Mouse (Mus musculus) CH12.LX (cell line): ENCODE results near the gene B4galt2. TPM values are rescaled to one million over a fixed set of nuclear protein-coding genes. Genes with fewer than 3 reads are reported as not detected.

Experiments used
- DNase-seq: peaks from one replicate; pipeline ENCODE4 v3.0.0-alpha.2; 2013; ENCODE audit errors: extremely low read depth
- H3K27ac ChIP-seq: 2 replicates; pipeline ENCODE4 v1.5.1; 2012; ENCODE audit warnings: low read depth, mild to moderate bottlenecking, control low read depth, moderate library complexity; ENCODE audit not compliant: insufficient read depth
- H3K27me3 ChIP-seq: replicated peaks from 2 replicates; pipeline ENCODE3; 2012; ENCODE audit warnings: inconsistent platforms
- H3K36me3 ChIP-seq, 2 experiments: replicated peaks in 1 of 2; 2 replicates each; pipeline versions ENCODE3 to v1.6.1; 2012; ENCODE audit warnings: inconsistent platforms in 1 of 2, low read length in 1 of 2, mild to moderate bottlenecking in 1 of 2, mixed read lengths in 1 of 2, moderate library complexity in 1 of 2; ENCODE audit not compliant: control insufficient read depth in 1 of 2, insufficient read depth in 1 of 2
- H3K4me1 ChIP-seq, 2 experiments: 2 replicates each; pipeline ENCODE4 v1.6.1; 2012; ENCODE audit warnings: inconsistent platforms in 1 of 2, moderate library complexity in 1 of 2; ENCODE audit not compliant: insufficient read depth in 2 of 2, control insufficient read depth in 1 of 2
- H3K4me2 ChIP-seq: 2 replicates; pipeline ENCODE4 v1.6.1; 2012; ENCODE audit warnings: low read depth, mild to moderate bottlenecking, control low read depth; ENCODE audit not compliant: poor library complexity, insufficient read depth, severe bottlenecking
- H3K4me3 ChIP-seq, 3 experiments: fragments of 150-350 bp in 1 of 3; sonication (generic) in 1 of 3; replicated peaks in 1 of 3; 2 replicates each; pipeline versions ENCODE3 to v1.5.1; 2011 to 2012; ENCODE audit warnings: low read depth in 2 of 3, low read length in 2 of 3, mild to moderate bottlenecking in 2 of 3, moderate library complexity in 2 of 3, control low read depth in 1 of 3, improper control_type of control experiment in 1 of 3, inconsistent platforms in 1 of 3, mixed read lengths in 1 of 3; ENCODE audit not compliant: poor library complexity in 1 of 3
- H3K79me2 ChIP-seq: replicated peaks from 2 replicates; pipeline ENCODE4 v1.6.1; 2012; ENCODE audit warnings: mild to moderate bottlenecking, moderate library complexity; ENCODE audit not compliant: control insufficient read depth, poor library complexity, insufficient read depth, severe bottlenecking; ENCODE audit errors: extremely low read depth
- H3K9ac ChIP-seq: 2 replicates; pipeline ENCODE4 v1.6.1; 2012; ENCODE audit warnings: low read depth, mild to moderate bottlenecking, control low read depth, moderate library complexity; ENCODE audit not compliant: insufficient read depth
- H3K9me3 ChIP-seq: replicated peaks from 2 replicates; pipeline ENCODE3; 2012; ENCODE audit warnings: low read length, inconsistent platforms, mixed read lengths
- CHD2 ChIP-seq: IDR thresholded peaks from 2 replicates; pipeline ENCODE4 v1.6.1; 2011; ENCODE audit warnings: low read length, improper control_type of control experiment
- CTCF ChIP-seq, 2 experiments: IDR thresholded peaks in 1 of 2; conservative IDR thresholded peaks in 1 of 2; 2 replicates each; pipeline ENCODE4 v1.5.1; 2011 to 2012; ENCODE audit warnings: low read depth in 2 of 2, low read length in 2 of 2, improper control_type of control experiment in 1 of 2, inconsistent platforms in 1 of 2, mild to moderate bottlenecking in 1 of 2, moderate library complexity in 1 of 2
- ELF1 ChIP-seq: IDR thresholded peaks from 2 replicates; pipeline ENCODE4 v1.6.1; 2014; ENCODE audit warnings: low read depth, mild to moderate bottlenecking, inconsistent platforms, low read length, improper control_type of control experiment
- EP300 ChIP-seq: IDR thresholded peaks from 2 replicates; pipeline ENCODE4 v1.6.1; 2011; ENCODE audit warnings: low read length, improper control_type of control experiment
- ETS1 ChIP-seq: conservative IDR thresholded peaks from 2 replicates; pipeline ENCODE4 v1.6.1; 2012; ENCODE audit warnings: low read depth, mild to moderate bottlenecking, inconsistent platforms, low read length, improper control_type of control experiment, moderate library complexity
- GABPA ChIP-seq: IDR thresholded peaks from 2 replicates; pipeline ENCODE4 v1.6.1; 2012; ENCODE audit warnings: low read depth, low read length, improper control_type of control experiment, inconsistent platforms; ENCODE audit not compliant: insufficient replicate concordance
- HCFC1 ChIP-seq: IDR thresholded peaks from 2 replicates; pipeline ENCODE4 v1.6.1; 2012; ENCODE audit warnings: low read depth, mild to moderate bottlenecking, inconsistent platforms, low read length, improper control_type of control experiment
- JUN ChIP-seq: IDR thresholded peaks from 2 replicates; pipeline ENCODE4 v1.6.1; 2011; ENCODE audit warnings: low read depth, mild to moderate bottlenecking, low read length, improper control_type of control experiment, moderate library complexity; ENCODE audit not compliant: insufficient read depth
- MAX ChIP-seq: IDR thresholded peaks from 2 replicates; pipeline ENCODE4 v1.6.1; 2011; ENCODE audit warnings: low read length, improper control_type of control experiment
- MEF2A ChIP-seq: IDR thresholded peaks from 2 replicates; pipeline ENCODE4 v1.6.1; 2014; ENCODE audit warnings: low read depth, mild to moderate bottlenecking, inconsistent platforms, low read length, improper control_type of control experiment, borderline replicate concordance
- MXI1 ChIP-seq: IDR thresholded peaks from 2 replicates; pipeline ENCODE4 v1.6.1; 2011; ENCODE audit warnings: mild to moderate bottlenecking, low read depth, low read length, improper control_type of control experiment
- NELFE ChIP-seq: IDR thresholded peaks from 2 replicates; pipeline ENCODE4 v1.6.1; 2011; ENCODE audit warnings: low read depth, low read length, improper control_type of control experiment
- NRF1 ChIP-seq: IDR thresholded peaks from 2 replicates; pipeline ENCODE4 v1.6.1; 2014; ENCODE audit warnings: low read depth, mild to moderate bottlenecking, inconsistent platforms, low read length, improper control_type of control experiment, moderate library complexity
- PAX5 ChIP-seq: IDR thresholded peaks from 2 replicates; pipeline ENCODE4 v1.6.1; 2012; ENCODE audit warnings: low read length, inconsistent platforms, mixed read lengths
- RAD21 ChIP-seq: IDR thresholded peaks from 2 replicates; pipeline ENCODE4 v1.6.1; 2011; ENCODE audit warnings: low read depth, mild to moderate bottlenecking, low read length, improper control_type of control experiment, moderate library complexity
- RCOR1 ChIP-seq: conservative IDR thresholded peaks from 2 replicates; pipeline ENCODE4 v1.6.1; 2012; ENCODE audit warnings: low read depth, mild to moderate bottlenecking, inconsistent platforms, low read length, improper control_type of control experiment
- SIN3A ChIP-seq: IDR thresholded peaks from 2 replicates; pipeline ENCODE4 v1.6.1; 2012; ENCODE audit warnings: low read length, improper control_type of control experiment, inconsistent platforms
- SMC3 ChIP-seq: IDR thresholded peaks from 2 replicates; pipeline ENCODE4 v1.6.1; 2011; ENCODE audit warnings: low read depth, low read length, improper control_type of control experiment
- TBP ChIP-seq: conservative IDR thresholded peaks from 2 replicates; pipeline ENCODE4 v1.6.1; 2011; ENCODE audit warnings: low read depth, low read length, improper control_type of control experiment
- UBTF ChIP-seq: IDR thresholded peaks from 2 replicates; pipeline ENCODE4 v1.6.1; 2012; ENCODE audit warnings: low read depth, mild to moderate bottlenecking, inconsistent platforms, low read length, improper control_type of control experiment, moderate library complexity
- USF1 ChIP-seq: IDR thresholded peaks from 2 replicates; pipeline ENCODE4 v1.6.1; 2014; ENCODE audit warnings: low read depth, mild to moderate bottlenecking, inconsistent platforms, low read length, improper control_type of control experiment
- USF2 ChIP-seq: conservative IDR thresholded peaks from 2 replicates; pipeline ENCODE4 v1.6.1; 2011; ENCODE audit warnings: low read depth, low read length, improper control_type of control experiment
- ZC3H11A ChIP-seq: IDR thresholded peaks from 2 replicates; pipeline ENCODE4 v1.6.1; 2012; ENCODE audit warnings: low read depth, mild to moderate bottlenecking, inconsistent platforms, low read length, improper control_type of control experiment
- ZKSCAN1 ChIP-seq: IDR thresholded peaks from 2 replicates; pipeline ENCODE4 v1.6.1; 2012; ENCODE audit warnings: low read depth, inconsistent platforms, low read length, improper control_type of control experiment, borderline replicate concordance
- ZMIZ1 ChIP-seq: IDR thresholded peaks from 2 replicates; pipeline ENCODE4 v1.6.1; 2012; ENCODE audit warnings: low read depth, mild to moderate bottlenecking, inconsistent platforms, low read length, improper control_type of control experiment
- ZNF384 ChIP-seq: IDR thresholded peaks from 2 replicates; pipeline ENCODE4 v1.6.1; 2012; ENCODE audit warnings: low read depth, low read length, improper control_type of control experiment, inconsistent platforms
- dilution Hi-C: fragments of 300-500 bp; cut with MboI; formaldehyde crosslinking; loops from 2 replicates; pipeline ENCODE4 v1.14.3; 2020; ENCODE audit warnings: low sequenced_read_pairs; ENCODE audit not compliant: extremely low pct_unique_long_range_greater_than_20kb, extremely low pct_ligation_motif_present
- in situ Hi-C: fragments of 300-500 bp; cut with MboI; formaldehyde crosslinking; loops from 3 replicates; pipeline ENCODE4 v1.14.3; 2019; ENCODE audit warnings: low sequenced_read_pairs, low pct_ligation_motif_present, low pct_unique_long_range_greater_than_20kb, mixed read lengths
- polyA plus RNA-seq: library from polyadenylated mRNA; unstranded; fragments of >175 nt; gene quantifications from 2 replicates; pipeline ENCODE4 v1.2.1, GENCODE M21; 2012; ENCODE audit warnings: low read depth; ENCODE audit not compliant: insufficient read length
- total RNA-seq, 2 experiments: library from RNA; depleted of rRNA; stranded (reverse); fragments of 300-350 nt in 1 of 2; fragments of >200 nt in 1 of 2; gene quantifications; 2 replicates each; pipeline ENCODE4 v1.2.3; 2012 to 2014

Gene B4galt2
- total and polyA plus RNA-seq, 3 experiments: 0.14 to 0.25 TPM; not detected in 1

DNA sequence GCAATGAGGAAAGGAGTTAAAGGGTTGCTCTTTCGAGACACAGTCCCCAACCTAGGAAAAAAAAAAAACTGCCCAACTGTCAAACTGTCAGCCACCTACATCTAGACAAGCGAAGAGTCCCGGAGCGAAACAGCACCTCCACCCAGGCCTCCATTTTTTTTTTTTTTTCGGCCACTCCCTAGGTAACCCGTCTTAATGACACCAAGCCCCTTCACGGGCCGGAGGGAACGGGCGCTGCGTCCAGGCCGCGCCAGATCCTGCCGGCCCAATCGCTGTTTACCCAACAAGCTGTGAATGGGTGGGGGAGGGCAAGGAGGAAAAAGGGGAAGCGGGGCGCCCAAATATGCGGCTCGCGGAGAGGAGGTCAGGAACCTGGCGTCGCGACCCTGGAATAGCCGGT is 3.4 kb upstream of the B4galt2 start:
- Histone ChIP-seq H3K27ac (peak overlapping the region; percentile 39; the same call in 1 of the 2 replicates), H3K4me1 (peaks cover 8 to 28% of the 10 kb centered on the region in 2 experiments), H3K9ac (peak overlapping the region; percentile 87), H3K4me2 (peak overlapping the region; percentile 89), H3K36me3 (peaks cover 38 to 72% of the 10 kb centered on the region in 2 experiments), H3K4me3 (peak overlapping the region; percentile 74 to 95 (median 91)), H3K79me2 (peaks cover 21% of the 10 kb centered on the region), H3K9me3 (no peaks in the 10 kb centered on the region), H3K27me3 (no peaks in the 10 kb centered on the region)
- TF ChIP-seq ZNF384 (peak; percentile 78), MAX (no peak)
- DNase-seq: peak; percentile 34
- in situ Hi-C loops: no loop called here
- dilution Hi-C loops: no loop called here

DNA sequence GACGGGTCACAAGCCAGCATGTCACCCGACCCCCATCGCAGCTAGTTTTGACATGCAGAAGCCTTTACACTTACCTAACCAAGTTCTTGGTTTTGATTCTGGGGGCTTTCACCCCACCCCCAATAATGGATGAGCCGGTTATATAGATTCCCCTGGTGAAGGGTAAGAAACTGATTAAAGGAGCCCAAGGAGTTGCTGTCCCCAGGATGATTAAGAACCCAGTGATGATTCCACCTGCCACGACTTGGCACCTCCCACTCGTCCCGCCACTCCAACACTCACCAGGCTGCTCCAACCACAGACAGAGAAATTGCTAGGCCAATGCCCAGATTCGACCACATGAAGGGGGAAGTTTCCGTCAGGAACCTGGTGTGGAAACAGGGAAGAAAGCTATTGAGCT is 2.7 kb upstream of the B4galt2 start:
- H3K9ac ChIP-seq: peak overlapping the region; percentile 87; the same call in 1 of the 2 replicates
- dilution Hi-C loops: no loop called here

DNA sequence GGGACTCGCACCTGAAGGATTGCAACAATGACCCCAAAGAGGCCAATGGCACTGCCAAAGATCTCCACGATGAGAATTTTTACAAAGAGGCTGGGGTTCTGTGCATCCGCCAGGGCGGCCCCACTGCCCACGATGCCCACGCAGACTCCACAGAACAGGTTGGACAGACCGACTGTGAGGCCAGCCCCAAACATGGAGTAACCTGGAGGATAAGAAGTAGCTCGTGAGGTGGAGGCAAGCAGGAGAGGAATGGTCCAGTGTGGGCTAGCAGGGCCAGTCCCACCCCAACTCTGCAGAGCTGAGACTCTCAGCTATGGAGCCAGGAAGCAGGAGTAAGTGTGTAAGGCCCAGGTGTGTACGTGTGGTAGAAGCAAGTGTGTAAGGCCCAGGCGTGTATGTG is 1.8 kb upstream of the B4galt2 start:
- Histone ChIP-seq H3K4me3 (no peak overlapping the region), H3K4me2 (no peak overlapping the region), H3K27ac (no peak overlapping the region), H3K36me3 (peaks cover 37 to 77% of the 10 kb centered on the region in 2 experiments), H3K27me3 (no peaks in the 10 kb centered on the region), H3K9me3 (no peaks in the 10 kb centered on the region), H3K9ac (no peak overlapping the region), H3K4me1 (peaks cover 3 to 17% of the 10 kb centered on the region in 2 experiments; a peak in 3 of 4 replicates), H3K79me2 (peaks cover 14% of the 10 kb centered on the region)
- in situ Hi-C loops: no loop called here
- TF ChIP-seq CTCF (conservative IDR thresholded peaks at IDR 0.05 in 1 of 2, IDR thresholded peaks at IDR 0.05 in 1 of 2; ENCODE audit: low read depth in 2 of 2, low read length in 2 of 2) (no peak), NELFE (no peak), USF2 (no peak), MAX (no peak), NRF1 (no peak), PAX5 (no peak), SMC3 (no peak), ZMIZ1 (no peak), JUN (no peak), EP300 (no peak), TBP (no peak), MXI1 (no peak), RCOR1 (no peak), ZKSCAN1 (no peak), CHD2 (no peak)
- dilution Hi-C loops: no loop called here
- DNase-seq: no peak

More for the DNA sequence above, 2.7 kb upstream of the B4galt2 start:
- Histone ChIP-seq H3K79me2 (peaks cover 17% of the 10 kb centered on the region), H3K4me2 (peak overlapping the region; percentile 89), H3K9me3 (no peaks in the 10 kb centered on the region), H3K4me1 (peaks cover 7 to 26% of the 10 kb centered on the region in 2 experiments), H3K36me3 (peaks cover 38 to 77% of the 10 kb centered on the region in 2 experiments)
- no peak for DNase-seq
- TF ChIP-seq USF1: no peak
- no peak for TF ChIP-seq SMC3
- no peak for TF ChIP-seq RCOR1
- no peak for TF ChIP-seq MXI1
- TF ChIP-seq NELFE: no peak
- TF ChIP-seq PAX5: no peak
- no peak for TF ChIP-seq NRF1
- TF ChIP-seq CTCF (conservative IDR thresholded peaks at IDR 0.05 in 1 of 2, IDR thresholded peaks at IDR 0.05 in 1 of 2; ENCODE audit: low read depth in 2 of 2, low read length in 2 of 2): no peak
- no peak for TF ChIP-seq ZC3H11A
- TF ChIP-seq UBTF: no peak
- TF ChIP-seq SIN3A: no peak
- no peak for TF ChIP-seq USF2
- no peak for TF ChIP-seq HCFC1
- TF ChIP-seq MEF2A: no peak
- TF ChIP-seq ETS1: no peak
- TF ChIP-seq ZKSCAN1: no peak
- no peak for TF ChIP-seq GABPA
- no peak for TF ChIP-seq ELF1
- TF ChIP-seq RAD21: no peak
- TF ChIP-seq, all 38 proteins: peak for 0
- Histone ChIP-seq H3K27me3 (no peaks in the 10 kb centered on the region), H3K27ac (no peak overlapping the region), H3K4me3 (peak overlapping the region; percentile 74 to 95 (median 91))
- in situ Hi-C loops: no loop called here
